Mouse (Mus musculus): ENCODE measurements around the gene Rai2. TPM values are rescaled to one million over a fixed set of nuclear protein-coding genes. Genes with fewer than 3 reads are reported as not detected.
"Not testable (repeated sequence)": the region's sequence is repeated elsewhere in the genome, so short reads cannot be mapped to it uniquely, and the experiment has no call there.

Rai2 gene
- total RNA-seq, 4 experiments from 2014 or later = 8.6 to 14.0 (median 9.7) TPM

DNA sequence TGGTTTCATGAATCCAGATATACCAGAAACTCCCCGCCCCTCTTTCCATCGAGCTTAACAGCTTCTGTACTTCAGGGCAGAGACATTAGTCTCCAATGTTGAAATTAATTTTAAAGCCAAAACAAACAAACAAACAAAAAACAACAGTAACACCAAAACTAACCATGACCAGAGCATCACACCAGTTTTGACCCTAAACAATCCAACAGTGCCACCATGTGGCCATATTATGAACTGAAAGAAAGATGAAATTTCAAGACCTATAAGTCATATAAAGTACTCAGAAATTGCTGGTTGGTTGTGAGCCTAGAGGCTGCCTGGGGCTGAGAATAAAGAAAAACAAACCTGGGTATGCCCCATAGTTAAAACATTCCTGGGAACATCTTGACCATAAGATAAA, 109.3 kb downstream of the Rai2 start:
- not testable (repeated sequence) for DNase-seq (ENCODE audit: low spot score in 2 of 2)

Data from layer of hippocampus, adult 8-10 months (tissue).